Mouse (Mus musculus): ENCODE data around the gene Bfsp1. TPM values are rescaled to one million over a fixed set of nuclear protein-coding genes. Genes with fewer than 3 reads are reported as not detected.
A peak's percentile ranks its signal among the peaks of the same experiment; 100 is the strongest.

The Bfsp1 gene
- polyA plus RNA-seq, 1 experiment: 0.07 TPM

GRCm38 (mm10) chr2:143903376-143904045 is 40.5 kb upstream of the Bfsp1 start:
- H3K4me2 ChIP-seq (ENCODE audit: low read depth): peak overlapping the region; percentile 68
- H3K27me3 ChIP-seq (ENCODE audit: control insufficient read depth, insufficient read depth, insufficient read length): no peaks in the 10 kb centered on the region
- no peak overlapping the region for H3K4me3 ChIP-seq
- H3ac ChIP-seq (ENCODE audit: control insufficient read depth, insufficient read length): no peak overlapping the region
- no peaks in the 10 kb centered on the region for H3K79me2 ChIP-seq (ENCODE audit: control insufficient read depth, insufficient read depth)
- TF ChIP-seq TCF3 (IDR thresholded peaks at IDR 0.05; ENCODE audit: insufficient read length, low read depth): no peak
- no peak for TF ChIP-seq REST (IDR thresholded peaks at IDR 0.05; ENCODE audit: insufficient read depth, insufficient read length)
- no peak for TF ChIP-seq CEBPB (IDR thresholded peaks at IDR 0.05; ENCODE audit: insufficient read depth, poor library complexity, severe bottlenecking)
- TF ChIP-seq USF1 (IDR thresholded peaks at IDR 0.05; ENCODE audit: low read depth): no peak
- TF ChIP-seq E2F4 (IDR thresholded peaks at IDR 0.05; ENCODE audit: insufficient read depth): no peak
- TF ChIP-seq TCF12 (IDR thresholded peaks at IDR 0.05; ENCODE audit: insufficient read depth, poor library complexity, severe bottlenecking): no peak
- no peak for TF ChIP-seq POLR2A (IDR thresholded peaks at IDR 0.05; ENCODE audit: insufficient read length, low read depth)
- no peak for TF ChIP-seq MYOD1 (IDR thresholded peaks at IDR 0.05; ENCODE audit: control insufficient read depth in 1 of 3, insufficient read length in 2 of 3, low read depth in 2 of 3)
- no peak for TF ChIP-seq MAX (IDR thresholded peaks at IDR 0.05; ENCODE audit: low read depth)
- no peak for TF ChIP-seq POLR2AphosphoS2 (IDR thresholded peaks at IDR 0.05; ENCODE audit: insufficient read length, low read depth)
- TF ChIP-seq SRF (IDR thresholded peaks at IDR 0.05; ENCODE audit: control insufficient read depth, insufficient read length, low read depth): no peak
- TF ChIP-seq MYOG (IDR thresholded peaks at IDR 0.05; ENCODE audit: control insufficient read depth in 1 of 3, insufficient read depth in 1 of 3, insufficient read length in 2 of 3, low read depth in 2 of 3): no peak
- no peaks in the 10 kb centered on the region for H3K36me3 ChIP-seq (ENCODE audit: control insufficient read depth, insufficient read depth)

GRCm38 (mm10) chr2:143900821-143901351 is 37.9 kb upstream of the Bfsp1 start:
- Histone ChIP-seq H3K4me2 (ENCODE audit: low read depth) (no peak overlapping the region), H3K36me3 (ENCODE audit: control insufficient read depth, insufficient read depth) (no peaks in the 10 kb centered on the region), H3ac (ENCODE audit: control insufficient read depth, insufficient read length) (no peak overlapping the region), H3K27me3 (ENCODE audit: control insufficient read depth, insufficient read depth, insufficient read length) (no peaks in the 10 kb centered on the region), H3K79me2 (ENCODE audit: control insufficient read depth, insufficient read depth) (no peaks in the 10 kb centered on the region), H3K4me3 (no peak overlapping the region)
- no peak for TF ChIP-seq POLR2A (IDR thresholded peaks at IDR 0.05; ENCODE audit: insufficient read length, low read depth)
- TF ChIP-seq TCF3 (IDR thresholded peaks at IDR 0.05; ENCODE audit: insufficient read length, low read depth): no peak
- no peak for TF ChIP-seq MYOD1 (IDR thresholded peaks at IDR 0.05; ENCODE audit: control insufficient read depth in 1 of 3, insufficient read length in 2 of 3, low read depth in 2 of 3)
- no peak for TF ChIP-seq MYOG (IDR thresholded peaks at IDR 0.05; ENCODE audit: control insufficient read depth in 1 of 3, insufficient read depth in 1 of 3, insufficient read length in 2 of 3, low read depth in 2 of 3)
- no peak for TF ChIP-seq E2F4 (IDR thresholded peaks at IDR 0.05; ENCODE audit: insufficient read depth)
- no peak for TF ChIP-seq TCF12 (IDR thresholded peaks at IDR 0.05; ENCODE audit: insufficient read depth, poor library complexity, severe bottlenecking)
- no peak for TF ChIP-seq POLR2AphosphoS2 (IDR thresholded peaks at IDR 0.05; ENCODE audit: insufficient read length, low read depth)
- no peak for TF ChIP-seq MAX (IDR thresholded peaks at IDR 0.05; ENCODE audit: low read depth)
- no peak for TF ChIP-seq CEBPB (IDR thresholded peaks at IDR 0.05; ENCODE audit: insufficient read depth, poor library complexity, severe bottlenecking)
- TF ChIP-seq REST (IDR thresholded peaks at IDR 0.05; ENCODE audit: insufficient read depth, insufficient read length): no peak
- TF ChIP-seq USF1 (IDR thresholded peaks at IDR 0.05; ENCODE audit: low read depth): no peak
- TF ChIP-seq SRF (IDR thresholded peaks at IDR 0.05; ENCODE audit: control insufficient read depth, insufficient read length, low read depth): no peak

- Histone ChIP-seq H3K4me2 (ENCODE audit: low read depth) (no peak overlapping the region), H3K27me3 (ENCODE audit: control insufficient read depth, insufficient read depth, insufficient read length) (no peaks in the 10 kb centered on the region), H3ac (ENCODE audit: control insufficient read depth, insufficient read length) (no peak overlapping the region), H3K36me3 (ENCODE audit: control insufficient read depth, insufficient read depth) (no peaks in the 10 kb centered on the region), H3K79me2 (ENCODE audit: control insufficient read depth, insufficient read depth) (no peaks in the 10 kb centered on the region), H3K4me3 (no peak overlapping the region)
- no peak for TF ChIP-seq TCF3 (IDR thresholded peaks at IDR 0.05; ENCODE audit: insufficient read length, low read depth)
- TF ChIP-seq CEBPB (IDR thresholded peaks at IDR 0.05; ENCODE audit: insufficient read depth, poor library complexity, severe bottlenecking): no peak
- TF ChIP-seq E2F4 (IDR thresholded peaks at IDR 0.05; ENCODE audit: insufficient read depth): no peak
- no peak for TF ChIP-seq MAX (IDR thresholded peaks at IDR 0.05; ENCODE audit: low read depth)
- TF ChIP-seq POLR2AphosphoS2 (IDR thresholded peaks at IDR 0.05; ENCODE audit: insufficient read length, low read depth): no peak
- no peak for TF ChIP-seq POLR2A (IDR thresholded peaks at IDR 0.05; ENCODE audit: insufficient read length, low read depth)
- no peak for TF ChIP-seq SRF (IDR thresholded peaks at IDR 0.05; ENCODE audit: control insufficient read depth, insufficient read length, low read depth)
Measured at GRCm38 (mm10) chr2:143899470-143900220, 36.7 kb upstream of the Bfsp1 start.

GRCm38 (mm10) chr2:143891302-143892048 is 28.5 kb upstream of the Bfsp1 start:
- TF ChIP-seq POLR2A (IDR thresholded peaks at IDR 0.05; ENCODE audit: insufficient read length, low read depth) (no peak), E2F4 (IDR thresholded peaks at IDR 0.05; ENCODE audit: insufficient read depth) (no peak), MAX (IDR thresholded peaks at IDR 0.05; ENCODE audit: low read depth) (no peak), USF1 (IDR thresholded peaks at IDR 0.05; ENCODE audit: low read depth) (no peak), POLR2AphosphoS2 (IDR thresholded peaks at IDR 0.05; ENCODE audit: insufficient read length, low read depth) (no peak), TCF12 (IDR thresholded peaks at IDR 0.05; ENCODE audit: insufficient read depth, poor library complexity, severe bottlenecking) (no peak), REST (IDR thresholded peaks at IDR 0.05; ENCODE audit: insufficient read depth, insufficient read length) (no peak), SRF (IDR thresholded peaks at IDR 0.05; ENCODE audit: control insufficient read depth, insufficient read length, low read depth) (no peak), MYOD1 (IDR thresholded peaks at IDR 0.05; ENCODE audit: control insufficient read depth in 1 of 3, insufficient read length in 2 of 3, low read depth in 2 of 3) (no peak), CEBPB (IDR thresholded peaks at IDR 0.05; ENCODE audit: insufficient read depth, poor library complexity, severe bottlenecking) (no peak), MYOG (IDR thresholded peaks at IDR 0.05; ENCODE audit: control insufficient read depth in 1 of 3, insufficient read depth in 1 of 3, insufficient read length in 2 of 3, low read depth in 2 of 3) (no peak), TCF3 (IDR thresholded peaks at IDR 0.05; ENCODE audit: insufficient read length, low read depth) (no peak)

More at GRCm38 (mm10) chr2:143891302-143892048, 28.5 kb upstream of the Bfsp1 start:
- Histone ChIP-seq H3K36me3 (ENCODE audit: control insufficient read depth, insufficient read depth) (no peaks in the 10 kb centered on the region), H3K27me3 (ENCODE audit: control insufficient read depth, insufficient read depth, insufficient read length) (no peaks in the 10 kb centered on the region), H3K4me2 (ENCODE audit: low read depth) (no peak overlapping the region), H3K4me3 (no peak overlapping the region), H3K79me2 (ENCODE audit: control insufficient read depth, insufficient read depth) (no peaks in the 10 kb centered on the region), H3ac (ENCODE audit: control insufficient read depth, insufficient read length) (no peak overlapping the region)
